Mouse (Mus musculus): ENCODE measurements around the gene Hsp90ab1. TPM values are rescaled to one million over a fixed set of nuclear protein-coding genes. Genes with fewer than 3 reads are reported as not detected.
A peak's percentile ranks its signal among the peaks of the same experiment; 100 is the strongest.

Gene Hsp90ab1
- polyA plus RNA-seq, 1 experiment from 2014 or later = 1,475 TPM

- Histone ChIP-seq H3K36me3 (ENCODE audit: control insufficient read depth, insufficient read depth, low read length) (no peaks in the 10 kb centered on the region), H3K4me2 (ENCODE audit: low read depth, low read length) (peak overlapping the region; percentile 94), H3K4me3 (ENCODE audit: low read length) (peak overlapping the region; percentile 72), H3K27me3 (replicated peaks; ENCODE audit: control insufficient read depth, insufficient read depth, low read length) (peaks cover 9% of the 10 kb centered on the region; the same call in 1 of the 2 replicates), H3K9me3 (ENCODE audit: control insufficient read depth, low read length) (no peaks in the 10 kb centered on the region), H3K27ac (ENCODE audit: low read length) (no peak overlapping the region), H3K4me1 (ENCODE audit: control insufficient read depth, insufficient read depth, low read length) (peaks cover 11% of the 10 kb centered on the region; the same call in 1 of the 2 replicates), H3K9ac (ENCODE audit: low read depth, low read length) (0 out of 2 replicates have a peak overlapping the region, but pooled peaks have one; percentile 11)
- WGBS = 69% methylated on average over 3 of the region's 3 CpGs
- no peak for ATAC-seq
Measured at GRCm38 (mm10) chr17:45556514-45557245, 16.4 kb downstream of the Hsp90ab1 start.

- Histone ChIP-seq H3K9ac (ENCODE audit: low read depth, low read length) (peak overlapping the region; percentile 74), H3K27ac (ENCODE audit: low read length) (no peak overlapping the region), H3K36me3 (ENCODE audit: control insufficient read depth, insufficient read depth, low read length) (no peaks in the 10 kb centered on the region), H3K27me3 (replicated peaks; ENCODE audit: control insufficient read depth, insufficient read depth, low read length) (peaks cover 9% of the 10 kb centered on the region), H3K4me3 (ENCODE audit: low read length) (peak overlapping the region; percentile 72), H3K4me1 (ENCODE audit: control insufficient read depth, insufficient read depth, low read length) (peaks cover 11% of the 10 kb centered on the region; the same call in 1 of the 2 replicates), H3K4me2 (ENCODE audit: low read depth, low read length) (peak overlapping the region; percentile 94), H3K9me3 (ENCODE audit: control insufficient read depth, low read length) (no peaks in the 10 kb centered on the region)
- WGBS = under 1% methylated on average over 14 of the region's 14 CpGs
- ATAC-seq = no peak
Measured at GRCm38 (mm10) chr17:45556107-45556489, 17.0 kb downstream of the Hsp90ab1 start.

GRCm38 (mm10) chr17:45555452-45556106, 17.5 kb downstream of the Hsp90ab1 start, which contains the start of gene Nfkbie:
Nfkbie (plus strand) TSS chr17:45555703.
- Histone ChIP-seq H3K4me3 (ENCODE audit: low read length) (peak within 1 kb of the TSS; percentile 72), H3K27ac (ENCODE audit: low read length) (no peak within 1 kb of the TSS), H3K4me2 (ENCODE audit: low read depth, low read length) (peak within 1 kb of the TSS; percentile 94), H3K36me3 (ENCODE audit: control insufficient read depth, insufficient read depth, low read length) (no peaks in the 10 kb centered on the region), H3K27me3 (replicated peaks; ENCODE audit: control insufficient read depth, insufficient read depth, low read length) (peaks cover 9% of the 10 kb centered on the region), H3K9me3 (ENCODE audit: control insufficient read depth, low read length) (no peaks in the 10 kb centered on the region), H3K4me1 (ENCODE audit: control insufficient read depth, insufficient read depth, low read length) (peaks cover 11% of the 10 kb centered on the region; the same call in 1 of the 2 replicates), H3K9ac (ENCODE audit: low read depth, low read length) (peak within 1 kb of the TSS; percentile 74)
- whole genome bisulfite sequencing = under 1% methylated on average over 45 of the region's 45 CpGs
- ATAC-seq = peak; percentile 88

- Histone ChIP-seq H3K9me3 (ENCODE audit: control insufficient read depth, low read length) (no peaks in the 10 kb centered on the region), H3K9ac (ENCODE audit: low read depth, low read length) (no peak overlapping the region), H3K36me3 (ENCODE audit: control insufficient read depth, insufficient read depth, low read length) (no peaks in the 10 kb centered on the region), H3K4me2 (ENCODE audit: low read depth, low read length) (no peak overlapping the region), H3K27ac (ENCODE audit: low read length) (no peak overlapping the region), H3K4me3 (ENCODE audit: low read length) (no peak overlapping the region), H3K27me3 (replicated peaks; ENCODE audit: control insufficient read depth, insufficient read depth, low read length) (peaks cover 11% of the 10 kb centered on the region), H3K4me1 (ENCODE audit: control insufficient read depth, insufficient read depth, low read length) (peaks cover 11% of the 10 kb centered on the region; the same call in 1 of the 2 replicates)
- WGBS = 31% methylated on average over 1 of the region's 1 CpGs
- no peak for ATAC-seq
Measured at GRCm38 (mm10) chr17:45554420-45554819, 18.7 kb downstream of the Hsp90ab1 start.

DNA sequence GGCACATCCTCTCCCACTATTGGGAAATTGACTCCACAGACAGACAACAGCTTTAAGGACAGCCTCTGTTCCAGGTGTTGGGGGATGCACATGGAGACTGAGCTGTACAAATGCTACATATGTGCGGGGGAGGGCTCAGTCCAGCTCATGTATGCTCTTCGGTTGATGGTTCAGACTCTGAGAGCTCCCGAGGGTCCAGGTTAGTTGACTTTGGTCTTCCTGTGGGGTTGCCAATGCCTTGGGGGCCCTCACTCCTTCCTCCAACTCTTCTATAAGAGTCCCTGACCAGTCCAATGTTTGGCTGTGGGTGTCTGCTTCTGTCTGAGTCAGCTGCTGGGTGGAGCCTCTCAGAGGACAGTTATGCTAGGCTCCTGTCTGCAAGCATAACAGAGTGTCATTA, 20.0 kb downstream of the Hsp90ab1 start:
- peaks cover 19% of the 10 kb centered on the region for H3K27me3 ChIP-seq (replicated peaks; ENCODE audit: control insufficient read depth, insufficient read depth, low read length)
- H3K9me3 ChIP-seq (ENCODE audit: control insufficient read depth, low read length) = no peaks in the 10 kb centered on the region
- WGBS = 78% methylated on average over 3 of the region's 3 CpGs
- no peak overlapping the region for H3K4me3 ChIP-seq (ENCODE audit: low read length)
- H3K27ac ChIP-seq (ENCODE audit: low read length) = no peak overlapping the region
- ATAC-seq = no peak
- no peak overlapping the region for H3K9ac ChIP-seq (ENCODE audit: low read depth, low read length)
- peaks cover 15% of the 10 kb centered on the region; the same call in 1 of the 2 replicates for H3K4me1 ChIP-seq (ENCODE audit: control insufficient read depth, insufficient read depth, low read length)
- no peak overlapping the region for H3K4me2 ChIP-seq (ENCODE audit: low read depth, low read length)
- H3K36me3 ChIP-seq (ENCODE audit: control insufficient read depth, insufficient read depth, low read length) = no peaks in the 10 kb centered on the region

DNA sequence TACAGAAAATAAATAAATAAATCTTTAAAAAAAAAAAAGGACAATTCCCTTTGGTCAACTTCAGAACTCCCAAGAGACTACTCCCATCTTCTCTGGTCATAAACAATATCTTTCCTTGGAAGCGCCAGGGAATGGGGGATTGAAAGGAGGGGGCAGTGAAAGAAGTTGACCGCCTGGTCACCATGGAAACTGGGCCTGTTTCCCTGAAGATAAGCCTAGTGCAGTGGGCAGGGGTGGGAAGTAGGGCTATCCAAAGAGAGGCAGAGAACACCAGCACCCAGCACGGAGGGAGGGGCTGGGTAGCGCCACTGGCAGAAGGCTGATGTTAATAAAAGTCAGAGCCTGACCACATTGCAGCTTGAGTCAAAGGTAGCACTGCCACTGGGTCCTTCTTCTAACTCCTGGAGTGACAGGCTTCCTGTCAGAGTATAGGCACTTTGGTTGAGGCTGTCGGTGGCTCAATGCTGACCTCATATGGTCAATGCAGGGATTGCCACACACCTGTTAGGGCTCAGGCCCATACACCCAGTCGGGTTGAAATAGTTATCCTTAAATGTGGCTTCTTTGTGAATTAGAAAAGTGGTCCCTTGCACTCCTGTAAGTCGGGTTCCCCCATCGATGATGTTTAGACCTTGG, 21.1 kb downstream of the Hsp90ab1 start:
- no peaks in the 10 kb centered on the region for H3K36me3 ChIP-seq (ENCODE audit: control insufficient read depth, insufficient read depth, low read length)
- no peak overlapping the region for H3K4me2 ChIP-seq (ENCODE audit: low read depth, low read length)
- peaks cover 14% of the 10 kb centered on the region; the same call in 1 of the 2 replicates for H3K4me1 ChIP-seq (ENCODE audit: control insufficient read depth, insufficient read depth, low read length)
- H3K4me3 ChIP-seq (ENCODE audit: low read length) = no peak overlapping the region
- H3K9ac ChIP-seq (ENCODE audit: low read depth, low read length) = no peak overlapping the region
- H3K27me3 ChIP-seq (replicated peaks; ENCODE audit: control insufficient read depth, insufficient read depth, low read length) = peaks cover 27% of the 10 kb centered on the region
- no peak overlapping the region for H3K27ac ChIP-seq (ENCODE audit: low read length)
- WGBS = 4% methylated on average over 8 of the region's 8 CpGs
- peak; percentile 14; the same call in 1 of the 2 replicates for ATAC-seq
- H3K9me3 ChIP-seq (ENCODE audit: control insufficient read depth, low read length) = no peaks in the 10 kb centered on the region

- WGBS = 56% methylated on average over 7 of the region's 7 CpGs
- Histone ChIP-seq H3K27ac (ENCODE audit: low read length) (no peak overlapping the region), H3K36me3 (ENCODE audit: control insufficient read depth, insufficient read depth, low read length) (no peaks in the 10 kb centered on the region), H3K4me1 (ENCODE audit: control insufficient read depth, insufficient read depth, low read length) (peaks cover 8% of the 10 kb centered on the region; the same call in 1 of the 2 replicates), H3K4me2 (ENCODE audit: low read depth, low read length) (no peak overlapping the region), H3K9me3 (ENCODE audit: control insufficient read depth, low read length) (no peaks in the 10 kb centered on the region), H3K27me3 (replicated peaks; ENCODE audit: control insufficient read depth, insufficient read depth, low read length) (peaks cover 27% of the 10 kb centered on the region), H3K4me3 (ENCODE audit: low read length) (no peak overlapping the region), H3K9ac (ENCODE audit: low read depth, low read length) (no peak overlapping the region)
- ATAC-seq = no peak
Measured at GRCm38 (mm10) chr17:45551249-45551796, 21.7 kb downstream of the Hsp90ab1 start.

DNA sequence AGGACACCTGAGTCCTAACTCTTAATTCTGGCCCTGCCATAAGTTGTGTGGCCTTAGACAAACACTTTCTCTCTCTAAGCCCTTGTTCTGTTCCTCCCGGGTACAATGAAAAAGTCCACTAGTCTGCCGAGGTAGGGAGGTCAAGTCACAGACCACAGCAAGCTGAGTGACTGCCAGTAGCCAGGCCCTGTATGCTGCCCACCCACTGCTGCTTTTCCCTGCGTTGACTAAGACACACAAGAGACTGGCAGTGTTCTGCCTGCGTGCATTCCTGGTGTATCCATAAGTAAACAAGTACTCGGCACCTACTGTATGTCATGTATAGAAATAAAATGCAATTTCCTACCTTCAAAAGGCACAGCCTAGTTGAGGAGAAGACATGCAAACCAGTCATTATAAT, 22.8 kb downstream of the Hsp90ab1 start:
- Histone ChIP-seq H3K4me2 (ENCODE audit: low read depth, low read length) (peak overlapping the region; percentile 99), H3K4me3 (ENCODE audit: low read length) (peak overlapping the region; percentile 73; the same call in 1 of the 2 replicates), H3K9ac (ENCODE audit: low read depth, low read length) (no peak overlapping the region; the same call in 1 of the 2 replicates), H3K36me3 (ENCODE audit: control insufficient read depth, insufficient read depth, low read length) (no peaks in the 10 kb centered on the region), H3K27me3 (replicated peaks; ENCODE audit: control insufficient read depth, insufficient read depth, low read length) (peaks cover 36% of the 10 kb centered on the region), H3K27ac (ENCODE audit: low read length) (no peak overlapping the region), H3K9me3 (ENCODE audit: control insufficient read depth, low read length) (no peaks in the 10 kb centered on the region), H3K4me1 (ENCODE audit: control insufficient read depth, insufficient read depth, low read length) (peaks cover 9% of the 10 kb centered on the region)
- no peak for ATAC-seq
- WGBS = 20% methylated on average over 5 of the region's 5 CpGs

Measured in intestine, embryonic 16.5 days (tissue).